Mouse (Mus musculus) lung, postnatal 0 days (tissue): Measurements from ENCODE around the gene Scnn1a. TPM values are rescaled to one million over a fixed set of nuclear protein-coding genes. Genes with fewer than 3 reads are reported as not detected.

Source experiments
- ATAC-seq: fragments of 200-750 bp; cut with Nextera tagmentation; 2 replicates; pipeline ENCODE4 v1.8.0; 2017; ENCODE audit warnings: moderate library complexity
- DNase-seq: peaks from one replicate; pipeline ENCODE4 v3.0.0-alpha.2; 2016; ENCODE audit warnings: low spot score
- H3K27ac ChIP-seq: fragments of 300-500 bp; sonication (generic); 2 replicates; pipeline ENCODE4 v1.5.1; 2014; ENCODE audit warnings: antibody characterized with exemption, mild to moderate bottlenecking, low read length, mixed read lengths
- H3K27me3 ChIP-seq: fragments of 300-500 bp; sonication (generic); replicated peaks from 2 replicates; pipeline ENCODE4 v1.6.1; 2014; ENCODE audit warnings: low read length, mixed read lengths; ENCODE audit not compliant: insufficient read depth
- H3K36me3 ChIP-seq: fragments of 300-500 bp; sonication (generic); 2 replicates; pipeline ENCODE4 v1.6.1; 2014; ENCODE audit warnings: low read length, mixed read lengths; ENCODE audit not compliant: insufficient read depth
- H3K4me1 ChIP-seq: fragments of 300-500 bp; sonication (generic); 2 replicates; pipeline ENCODE4 v1.6.1; 2014; ENCODE audit warnings: antibody characterized with exemption, low read depth, low read length, mixed read lengths; ENCODE audit not compliant: insufficient read depth
- H3K4me2 ChIP-seq: fragments of 300-500 bp; sonication (generic); replicated peaks from 2 replicates; pipeline ENCODE4 v1.6.1; 2014; ENCODE audit warnings: low read depth, mild to moderate bottlenecking, low read length, moderate library complexity, mixed read lengths
- H3K4me3 ChIP-seq: fragments of 300-500 bp; sonication (generic); 2 replicates; pipeline ENCODE4 v1.5.1; 2014; ENCODE audit warnings: low read depth, low read length
- H3K9ac ChIP-seq: fragments of 300-500 bp; sonication (generic); replicated peaks from 2 replicates; pipeline ENCODE4 v1.6.1; 2014; ENCODE audit warnings: low read depth, mild to moderate bottlenecking
- H3K9me3 ChIP-seq: fragments of 300-500 bp; sonication (generic); 2 replicates; pipeline ENCODE4 v1.6.1; 2016; ENCODE audit warnings: low read length, mixed read lengths
- CTCF ChIP-seq: IDR thresholded peaks from 2 replicates; pipeline ENCODE4 v1.5.1; 2016; ENCODE audit warnings: antibody characterized with exemption, mild to moderate bottlenecking
- EP300 ChIP-seq: IDR thresholded peaks from 2 replicates; pipeline ENCODE4 v1.6.1; 2016; ENCODE audit warnings: antibody characterized with exemption, mild to moderate bottlenecking, control low read depth
- WGBS: fragments of 180-500 bp; shearing (Covaris S2); extraction: QIAGEN DNeasy Blood & Tissue Kit; methylation state at CpG from one replicate; pipeline ENCODE4 v1.1.7; 2014; 5-methylcytosine and 5-hydroxymethylcytosine counted together
- polyA plus RNA-seq: library from polyadenylated mRNA; unstranded; fragments of >200 nt; fragmentation: Nextera tagmentation; extraction: Ambion mirVana; gene quantifications from 2 replicates; pipeline ENCODE4 v1.2.1, GENCODE M21; 2015

Scnn1a gene
- polyA plus RNA-seq, 1 experiment from 2014 or later: 123 TPM

DNA sequence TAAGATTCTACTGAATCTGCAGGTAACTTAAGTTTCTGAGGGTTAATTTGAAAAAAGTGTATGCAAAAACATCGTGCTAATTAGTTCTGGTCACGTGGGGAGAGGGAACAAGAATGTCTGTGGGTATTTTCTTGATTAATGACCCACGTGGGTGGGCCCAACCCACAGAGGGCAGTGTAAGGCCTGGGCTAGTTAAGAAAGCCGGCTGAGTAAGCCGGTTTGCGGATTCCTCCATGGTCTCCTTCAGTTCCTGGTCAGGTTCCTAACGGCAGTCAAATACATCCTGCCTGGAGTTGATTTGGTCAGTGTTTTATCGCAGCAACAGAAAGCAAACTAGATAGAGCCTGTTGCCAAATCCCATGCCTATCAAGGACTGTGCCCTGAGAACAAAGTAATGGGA, 36.2 kb upstream of the Scnn1a start:
- ATAC-seq: no peak
- TF ChIP-seq EP300 (no peak), CTCF (peak; percentile 25; the same call in 1 of the 2 replicates)
- no peaks in the 10 kb centered on the region for H3K36me3 ChIP-seq

GRCm38 (mm10) chr6:125284751-125285150, 35.7 kb upstream of the Scnn1a start:
- no peak overlapping the region for H3K27ac ChIP-seq
- ATAC-seq: no peak
- no peak overlapping the region for H3K4me3 ChIP-seq
- no peaks in the 10 kb centered on the region for H3K36me3 ChIP-seq
- no peak for TF ChIP-seq CTCF
- no peak for TF ChIP-seq EP300
- DNase-seq: no peak
- no peaks in the 10 kb centered on the region for H3K27me3 ChIP-seq
- WGBS: 88% methylated on average over 7 of the region's 7 CpGs
- no peak overlapping the region for H3K9ac ChIP-seq
- no peak overlapping the region for H3K4me2 ChIP-seq
- H3K4me1 ChIP-seq: no peaks in the 10 kb centered on the region
- H3K9me3 ChIP-seq: no peaks in the 10 kb centered on the region

More for the DNA sequence above, 36.2 kb upstream of the Scnn1a start:
- H3K4me2 ChIP-seq: no peak overlapping the region
- no peaks in the 10 kb centered on the region for H3K27me3 ChIP-seq
- DNase-seq: no peak
- no peak overlapping the region for H3K27ac ChIP-seq
- no peaks in the 10 kb centered on the region for H3K4me1 ChIP-seq
- H3K4me3 ChIP-seq: no peak overlapping the region
- 21% methylated on average over 8 of the region's 8 CpGs for WGBS
- no peaks in the 10 kb centered on the region for H3K9me3 ChIP-seq
- H3K9ac ChIP-seq: no peak overlapping the region

GRCm38 (mm10) chr6:125285890-125286289, 34.6 kb upstream of the Scnn1a start, which contains the start of gene Tuba3a:
Gene Tuba3a, minus strand, starts transcription at chr6:125286042.
- Histone ChIP-seq H3K27me3 (no peaks in the 10 kb centered on the region), H3K4me1 (no peaks in the 10 kb centered on the region), H3K4me2 (no peak within 1 kb of the TSS), H3K9ac (no peak within 1 kb of the TSS), H3K9me3 (no peaks in the 10 kb centered on the region), H3K27ac (no peak within 1 kb of the TSS), H3K36me3 (no peaks in the 10 kb centered on the region), H3K4me3 (no peak within 1 kb of the TSS)
- ATAC-seq (no peak), DNase-seq (no peak)
- WGBS: 92% methylated on average over 22 of the region's 22 CpGs
- TF ChIP-seq CTCF (no peak), EP300 (no peak)

GRCm38 (mm10) chr6:125286944-125287343, 33.5 kb upstream of the Scnn1a start:
- Histone ChIP-seq H3K36me3 (no peaks in the 10 kb centered on the region), H3K27me3 (no peaks in the 10 kb centered on the region), H3K27ac (no peak overlapping the region), H3K4me1 (no peaks in the 10 kb centered on the region), H3K4me3 (no peak overlapping the region), H3K9ac (no peak overlapping the region), H3K9me3 (no peaks in the 10 kb centered on the region), H3K4me2 (no peak overlapping the region)
- ATAC-seq: no peak
- TF ChIP-seq EP300 (no peak), CTCF (no peak)
- WGBS: 77% methylated on average over 4 of the region's 4 CpGs
- no peak for DNase-seq

DNA sequence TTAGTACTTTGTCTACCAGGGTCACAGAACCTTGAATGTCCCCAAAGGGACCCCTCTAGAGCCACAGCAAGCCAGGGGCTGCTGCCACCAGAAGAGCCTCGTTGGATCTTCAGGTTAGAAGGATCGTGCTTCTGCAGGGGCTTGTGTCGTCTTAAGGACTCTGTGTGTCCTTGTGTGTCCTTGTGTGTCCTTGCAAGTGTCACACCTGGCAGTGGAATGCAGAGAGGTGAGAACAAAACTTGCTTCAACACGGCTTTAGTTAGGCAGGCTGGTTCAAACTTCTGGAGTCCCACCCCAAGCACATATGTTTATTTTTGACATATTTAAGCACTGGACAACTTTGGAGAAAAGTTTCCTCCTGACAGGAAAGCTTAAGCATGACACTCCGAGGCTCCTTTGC, 31.7 kb upstream of the Scnn1a start:
- Histone ChIP-seq H3K4me2 (no peak overlapping the region), H3K36me3 (no peaks in the 10 kb centered on the region), H3K4me3 (no peak overlapping the region), H3K9me3 (no peaks in the 10 kb centered on the region), H3K27me3 (no peaks in the 10 kb centered on the region), H3K4me1 (no peaks in the 10 kb centered on the region), H3K27ac (peak overlapping the region; percentile 57), H3K9ac (no peak overlapping the region; the same call in 1 of the 2 replicates)
- WGBS: 39% methylated on average over 5 of the region's 5 CpGs
- DNase-seq (peak; percentile 45), ATAC-seq (peak; percentile 74)
- TF ChIP-seq CTCF (no peak), EP300 (no peak)

DNA sequence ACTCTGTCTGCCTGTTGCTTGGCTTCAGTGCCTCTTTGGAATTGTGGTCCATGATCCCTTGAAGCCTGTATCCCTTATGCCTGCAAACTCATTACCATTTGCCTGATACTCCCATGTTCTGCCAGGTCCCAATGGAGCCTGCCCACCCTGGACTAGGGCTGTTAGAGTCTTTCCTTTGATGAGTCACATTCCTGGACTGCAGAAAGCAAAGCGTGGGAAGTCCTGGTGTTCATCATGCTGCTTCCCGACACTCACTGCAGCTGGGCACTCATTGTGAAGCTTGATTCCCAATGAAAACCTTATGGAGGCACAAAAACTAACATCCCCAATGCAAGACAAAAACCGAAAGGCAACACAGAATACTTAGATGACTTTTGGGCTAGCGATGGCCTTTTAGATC, 29.1 kb upstream of the Scnn1a start:
- Histone ChIP-seq H3K4me1 (no peaks in the 10 kb centered on the region), H3K9ac (no peak overlapping the region), H3K27me3 (no peaks in the 10 kb centered on the region), H3K9me3 (no peaks in the 10 kb centered on the region), H3K4me2 (no peak overlapping the region), H3K36me3 (no peaks in the 10 kb centered on the region), H3K27ac (no peak overlapping the region), H3K4me3 (no peak overlapping the region)
- TF ChIP-seq EP300 (no peak), CTCF (no peak)
- no peak for DNase-seq
- WGBS: 79% methylated on average over 4 of the region's 4 CpGs
- no peak for ATAC-seq

GRCm38 (mm10) chr6:125292256-125292655, 28.2 kb upstream of the Scnn1a start:
- H3K27ac ChIP-seq: no peak overlapping the region
- ATAC-seq (no peak), DNase-seq (no peak)

More at GRCm38 (mm10) chr6:125292256-125292655, 28.2 kb upstream of the Scnn1a start:
- H3K4me3 ChIP-seq: no peak overlapping the region
- H3K4me2 ChIP-seq: no peak overlapping the region
- no peaks in the 10 kb centered on the region for H3K27me3 ChIP-seq
- H3K36me3 ChIP-seq: no peaks in the 10 kb centered on the region
- H3K9me3 ChIP-seq: no peaks in the 10 kb centered on the region
- WGBS: 69% methylated on average over 7 of the region's 7 CpGs
- TF ChIP-seq CTCF (no peak), EP300 (no peak)
- H3K4me1 ChIP-seq: no peaks in the 10 kb centered on the region
- no peak overlapping the region for H3K9ac ChIP-seq
